Mouse (Mus musculus) kidney, adult 11 months (tissue): ENCODE data around the gene Zkscan7.
"Not testable (repeated sequence)": the region's sequence is repeated elsewhere in the genome, so short reads cannot be mapped to it uniquely, and the experiment has no call there.

ENCODE experiments used
- DNase-seq: peaks from one replicate; pipeline ENCODE4 v3.0.0; 2022

The Zkscan7 gene

DNA sequence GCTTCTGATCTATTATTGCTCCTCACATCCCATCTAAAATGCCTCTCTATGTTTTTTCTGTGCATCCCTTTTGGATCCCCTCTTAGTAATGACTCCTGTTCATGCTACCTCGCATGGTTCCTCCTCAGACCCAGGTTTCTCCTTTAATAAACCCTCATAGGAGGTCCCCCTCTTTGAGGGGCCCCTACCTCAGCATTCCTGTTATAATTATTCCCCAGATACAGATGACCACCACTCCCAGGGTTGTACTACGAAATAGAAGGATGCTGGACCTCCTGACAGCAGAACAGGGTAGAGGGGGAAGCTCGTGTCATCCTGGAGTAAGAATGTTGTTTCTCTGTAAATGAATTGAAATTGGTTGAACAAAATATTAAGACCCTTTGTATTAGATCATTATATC lies at the start of gene Zkscan7:
TSS of gene Zkscan7 (plus strand) at position 301 of the 400 bp plus-strand sequence.
- no peak for DNase-seq

GRCm38 (mm10) chr9:122836126-122836525 lies 49.4 kb upstream of the Zkscan7 start:
- DNase-seq: no peak

DNA sequence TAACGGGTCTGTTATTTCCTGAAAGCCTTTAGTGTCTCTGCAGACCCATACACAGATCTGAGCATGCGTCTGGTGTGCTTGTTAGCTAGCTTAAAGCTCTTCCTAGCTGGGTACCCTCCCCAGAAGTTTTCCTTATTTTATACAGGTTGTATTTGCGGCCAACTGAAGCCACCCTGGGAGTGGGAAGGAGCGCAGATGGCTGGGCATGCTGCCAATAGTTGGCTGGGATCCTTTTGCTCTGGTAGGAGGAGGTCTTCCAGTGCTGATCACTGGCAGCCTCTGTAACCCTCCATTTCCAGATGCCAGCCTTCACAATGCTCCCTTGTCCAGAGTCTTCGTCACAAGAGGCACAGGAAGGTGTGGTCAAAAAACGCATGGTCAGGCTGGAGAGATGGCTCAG lies 48.7 kb upstream of the Zkscan7 start:
- DNase-seq: no peak

DNA sequence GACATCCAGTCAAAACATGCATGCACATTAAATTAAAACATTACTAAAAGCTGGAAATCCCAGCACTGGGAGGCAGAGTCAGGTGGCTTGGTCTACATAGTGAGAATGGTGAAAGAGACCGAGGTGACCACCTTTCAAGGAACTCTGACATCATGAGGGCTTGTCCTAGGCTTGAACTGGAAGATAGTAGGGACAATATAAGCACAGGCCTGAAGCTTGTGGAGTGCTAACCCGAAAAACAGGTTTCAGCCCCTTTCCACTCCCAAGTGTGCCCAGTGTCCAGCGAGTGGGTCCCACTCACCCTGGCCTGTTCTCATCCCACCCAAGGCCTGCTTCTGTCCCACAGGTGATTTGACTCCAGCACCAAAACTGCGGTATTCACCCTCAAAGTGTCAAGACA lies 48.3 kb upstream of the Zkscan7 start:
- no peak for DNase-seq

DNA sequence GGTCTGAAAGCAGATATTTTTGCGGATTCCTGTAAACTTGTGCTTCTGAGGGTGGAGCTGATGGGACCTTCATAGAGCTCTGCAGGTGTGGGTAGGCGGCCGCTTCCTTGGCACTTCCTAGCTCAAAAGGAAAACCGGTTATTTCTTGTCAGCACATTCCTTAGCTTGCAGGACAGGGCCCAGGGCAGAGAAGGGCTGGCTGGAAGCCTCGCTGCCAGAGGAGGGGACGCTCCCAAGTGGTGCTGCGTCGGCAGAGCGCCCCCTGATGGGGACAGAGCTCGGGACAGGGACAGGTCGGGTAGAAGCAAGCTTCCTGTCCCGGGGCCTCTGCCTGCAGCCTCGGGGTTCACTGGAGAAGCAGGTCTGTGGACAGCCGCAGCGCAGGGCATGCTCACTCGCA lies 47.8 kb upstream of the Zkscan7 start:
- DNase-seq: peak; percentile 70

GRCm38 (mm10) chr9:122843760-122844159 lies 41.7 kb upstream of the Zkscan7 start, which contains the start of gene Gm35549:
TSS of gene Gm35549 (minus strand) at chr9:122844035.
- DNase-seq: no peak

DNA sequence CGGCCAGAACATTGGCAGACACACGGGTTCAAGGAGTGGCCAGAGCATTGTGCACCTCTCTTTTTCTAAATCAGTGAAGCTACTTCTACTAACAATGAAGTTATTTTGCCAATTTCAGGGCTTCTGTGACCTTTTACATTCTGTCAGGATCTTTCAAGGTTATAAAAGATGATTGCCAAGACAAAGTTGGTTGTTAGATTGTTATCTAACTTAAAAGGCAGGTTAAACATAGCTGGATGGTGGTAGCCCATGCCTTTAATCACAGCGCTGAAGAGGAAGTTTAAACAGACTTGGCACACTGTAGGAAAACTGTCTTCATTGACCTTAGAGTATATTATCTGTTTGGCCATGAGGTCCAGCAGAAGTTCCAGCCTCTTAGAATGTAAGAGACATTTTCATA lies 39.9 kb upstream of the Zkscan7 start:
- no peak for DNase-seq

GRCm38 (mm10) chr9:122846156-122846555 lies 39.3 kb upstream of the Zkscan7 start:
- DNase-seq: no peak

DNA sequence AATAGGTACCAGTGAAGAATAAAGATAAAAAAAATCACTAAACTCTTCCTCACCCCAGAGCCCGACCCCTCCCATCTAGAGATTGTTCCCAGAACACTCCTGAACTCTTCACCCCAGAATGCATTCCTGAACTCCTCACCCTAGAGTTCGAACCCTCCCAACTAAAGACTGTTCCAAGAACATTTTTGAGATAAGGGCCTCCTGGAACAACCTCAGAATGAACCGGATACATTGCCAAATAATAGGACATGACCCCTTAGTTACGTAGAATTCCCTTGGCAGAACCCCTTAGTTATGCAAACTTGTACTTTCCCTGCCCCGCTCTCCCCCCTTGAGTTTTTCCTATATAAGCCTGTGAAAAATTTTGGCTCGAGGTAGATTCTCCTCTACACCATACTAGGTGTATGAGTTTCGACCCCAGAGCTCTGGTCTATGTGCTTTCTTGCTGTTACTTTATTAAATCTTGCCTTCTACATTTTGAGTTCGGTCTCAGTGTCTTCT lies 37.6 kb upstream of the Zkscan7 start:
- DNase-seq: not testable (repeated sequence)

DNA sequence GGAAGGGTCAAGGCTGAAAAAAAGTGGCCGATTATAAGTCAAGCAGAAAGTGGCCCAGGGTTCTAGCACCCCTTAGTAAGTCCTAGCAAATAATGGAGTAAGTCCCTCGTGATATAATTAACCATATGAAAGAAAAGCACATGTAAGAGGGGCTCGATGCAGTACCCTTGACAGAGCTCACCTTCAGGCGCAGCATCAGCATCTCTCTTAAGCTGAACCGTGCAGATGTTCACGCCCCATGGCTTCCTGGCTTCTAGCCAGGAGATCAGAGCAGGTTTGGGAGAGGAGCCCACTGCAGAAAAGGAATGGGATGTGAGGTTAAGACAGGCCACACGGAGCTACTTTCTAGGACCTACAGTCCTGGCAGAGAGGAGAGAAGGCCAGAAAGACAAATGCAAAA lies 31.0 kb upstream of the Zkscan7 start:
- no peak for DNase-seq

- DNase-seq: not testable (repeated sequence)
Measured at GRCm38 (mm10) chr9:122855141-122855540, 30.3 kb upstream of the Zkscan7 start.

- no peak for DNase-seq
Measured at GRCm38 (mm10) chr9:122855617-122856016, 29.9 kb upstream of the Zkscan7 start.

DNA sequence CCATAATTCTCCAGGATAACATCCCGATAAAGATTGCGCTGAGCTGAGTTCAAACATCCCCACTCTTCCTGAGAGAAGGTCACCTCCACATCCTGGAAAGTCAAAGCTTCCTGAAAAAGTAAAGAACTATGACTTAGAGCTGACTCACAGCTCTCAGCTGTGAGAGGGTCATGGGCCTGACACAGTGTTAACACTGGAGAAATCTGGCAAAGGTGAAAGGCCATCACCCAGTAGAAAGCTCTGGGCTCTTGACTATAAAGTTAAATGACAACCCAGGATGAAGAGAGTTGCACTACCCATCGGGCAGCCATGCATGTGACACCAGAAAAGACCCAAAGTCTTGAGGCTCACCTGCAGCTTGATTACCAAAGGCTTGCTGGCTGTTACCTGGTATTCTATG lies 28.8 kb upstream of the Zkscan7 start:
- DNase-seq: no peak

- DNase-seq: no peak
Measured at GRCm38 (mm10) chr9:122860752-122861151, 24.7 kb upstream of the Zkscan7 start.

DNA sequence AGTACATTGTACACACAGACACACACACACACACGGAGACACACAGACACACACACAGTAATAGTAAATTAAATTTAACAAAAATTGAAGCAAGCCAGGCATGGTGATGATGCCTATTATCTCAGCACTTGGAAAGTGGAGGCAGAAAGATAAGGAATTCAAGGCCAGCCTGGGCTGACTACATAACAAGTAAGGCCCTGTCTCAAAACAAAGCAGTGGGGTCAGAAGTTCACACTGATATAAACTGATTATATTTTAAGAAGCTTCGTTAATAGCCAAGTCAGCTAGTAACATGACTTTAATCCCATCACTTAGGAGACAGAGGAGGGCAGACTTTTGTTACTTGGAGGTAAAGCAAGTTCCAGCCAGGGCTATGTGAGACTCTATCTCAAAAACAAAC lies 21.8 kb upstream of the Zkscan7 start:
- DNase-seq: no peak

- DNase-seq: no peak
Measured at GRCm38 (mm10) chr9:122864848-122865247, 20.6 kb upstream of the Zkscan7 start.

- DNase-seq: peak; percentile 84
Measured at GRCm38 (mm10) chr9:122865697-122866166, 19.8 kb upstream of the Zkscan7 start, which contains the start of gene Zfp445. TSS of gene Zfp445 (minus strand) at chr9:122866006.

GRCm38 (mm10) chr9:122866192-122866591 lies 19.3 kb upstream of the Zkscan7 start:
- DNase-seq: no peak

GRCm38 (mm10) chr9:122872595-122872994 lies 12.9 kb upstream of the Zkscan7 start:
- no peak for DNase-seq

DNA sequence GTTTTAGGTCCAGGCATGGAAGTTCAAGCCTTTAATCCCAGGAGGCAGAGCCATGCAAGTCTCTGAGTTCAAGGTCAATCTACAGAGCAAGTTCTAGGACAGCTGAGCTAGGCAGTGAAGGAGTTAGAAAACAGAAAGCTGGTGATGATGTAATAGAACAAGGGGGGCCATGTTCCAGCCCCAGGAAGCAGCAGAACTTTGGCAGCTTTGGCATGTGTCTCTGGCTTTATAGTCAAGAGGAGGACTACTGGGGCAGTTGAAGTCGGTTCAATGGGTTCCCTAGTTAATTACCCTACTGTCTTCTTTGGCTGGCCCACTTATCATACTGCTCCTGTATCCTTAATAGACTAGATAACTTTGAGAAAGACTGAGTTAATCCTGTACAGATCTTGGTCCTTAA lies 10.8 kb upstream of the Zkscan7 start:
- DNase-seq: no peak

DNA sequence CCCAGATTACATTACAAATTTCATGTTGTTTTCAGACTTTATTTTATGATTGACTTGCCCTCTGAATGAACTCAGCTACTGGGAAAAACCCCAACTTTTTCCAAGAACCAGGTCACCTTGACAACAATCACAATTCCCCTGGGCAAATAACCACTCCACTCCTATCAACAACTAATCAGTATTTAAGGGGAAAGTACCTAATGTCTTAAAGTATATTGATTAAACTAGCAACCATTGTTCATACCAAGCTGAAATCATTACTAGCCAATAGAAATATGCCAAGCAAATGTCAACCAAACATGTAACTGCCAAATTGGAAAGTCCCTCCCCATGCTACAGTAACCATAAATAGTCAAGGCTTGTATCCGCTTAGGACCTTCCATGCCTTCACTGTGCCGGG lies 10.3 kb upstream of the Zkscan7 start:
- DNase-seq: no peak

GRCm38 (mm10) chr9:122886372-122887179 lies 1.1 kb downstream of the Zkscan7 start:
- peak; percentile 67 for DNase-seq

GRCm38 (mm10) chr9:122901047-122901446 lies 15.6 kb downstream of the Zkscan7 start:
- no peak for DNase-seq

DNA sequence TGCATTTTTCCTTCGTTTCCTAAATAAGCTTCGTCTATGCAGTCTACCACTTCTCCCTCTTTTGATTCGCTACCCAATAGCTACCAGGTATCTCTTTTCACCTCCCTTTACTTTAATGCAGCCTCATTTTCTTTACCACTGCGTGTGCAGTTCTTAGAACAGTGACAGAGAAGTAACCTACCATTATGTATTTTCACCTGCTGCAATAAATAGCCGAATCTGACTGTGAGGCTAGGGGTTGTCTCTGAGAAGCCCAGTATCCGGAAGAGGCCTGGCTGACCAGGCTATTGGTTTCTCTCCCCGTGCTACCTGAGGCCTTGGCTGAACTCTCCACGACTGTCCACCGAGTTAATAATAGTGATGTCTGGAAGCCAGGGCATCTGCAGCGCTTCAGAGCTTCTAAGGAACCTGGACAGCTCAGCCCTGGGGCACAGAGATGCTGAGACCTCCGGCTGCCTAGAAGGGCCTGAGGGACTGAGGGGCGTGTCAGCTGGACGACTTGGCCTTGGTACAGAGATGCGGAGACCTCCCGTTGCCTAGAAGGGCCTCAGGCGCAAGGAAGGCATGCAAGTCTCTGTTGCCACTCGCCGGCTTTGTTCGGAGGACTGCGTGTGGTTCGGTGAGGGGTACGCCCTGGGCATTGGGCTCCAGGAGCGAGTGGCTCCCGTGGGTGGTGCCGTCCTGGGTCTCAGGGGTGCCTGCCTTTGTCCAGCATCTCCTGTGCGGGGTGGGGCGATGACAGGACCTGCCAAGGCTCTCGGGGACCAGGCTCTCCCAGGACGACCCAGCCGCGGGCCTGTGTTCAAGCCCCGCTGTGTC lies 17.4 kb downstream of the Zkscan7 start:
- peak; percentile 41 for DNase-seq
